Mouse (Mus musculus): ENCODE results near the gene Cd180. TPM values are rescaled to one million over a fixed set of nuclear protein-coding genes. Genes with fewer than 3 reads are reported as not detected.

Cd180 gene
- polyA plus RNA-seq, 1 experiment = 31.6 TPM

DNA sequence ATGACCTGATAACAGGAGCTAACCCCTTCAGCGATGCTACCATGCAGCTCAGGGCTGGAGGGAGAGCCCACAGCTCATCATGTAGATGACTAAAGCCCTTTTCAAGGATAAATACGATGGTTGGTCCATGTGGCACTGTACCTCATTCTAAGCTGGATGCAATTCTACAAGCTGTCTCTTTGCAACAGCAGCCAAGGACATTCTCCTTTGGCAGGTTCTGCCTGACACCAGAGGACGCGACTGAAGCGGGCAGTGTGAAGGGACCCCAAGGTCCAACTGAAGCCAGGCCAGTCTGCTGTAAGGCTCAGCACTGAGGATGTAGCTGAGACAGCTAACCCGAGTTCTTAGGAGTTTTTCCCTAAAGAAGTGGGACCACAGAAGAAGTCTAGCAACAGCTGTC lies 64.7 kb downstream of the Cd180 start:
- TF ChIP-seq POLR2A (IDR thresholded peaks at IDR 0.05; ENCODE audit: low read depth, low read length) (no peak), CTCF (IDR thresholded peaks at IDR 0.05; ENCODE audit: extremely low read depth, insufficient read depth, insufficient read length, insufficient replicate concordance) (no peak)
- no peak overlapping the region for H3K4me3 ChIP-seq (ENCODE audit: extremely low read depth, insufficient read depth, insufficient read length)
- no peak overlapping the region for H3K27ac ChIP-seq (ENCODE audit: insufficient read depth, low read length)
- H3K27me3 ChIP-seq (ENCODE audit: control insufficient read depth, insufficient read depth, low read length) = no peaks in the 10 kb centered on the region
- DNase-seq (ENCODE audit: low read depth in 1 of 2, low spot score in 2 of 2) = no peak
- H3K36me3 ChIP-seq (ENCODE audit: control insufficient read depth, insufficient read depth, low read length) = peaks cover 9% of the 10 kb centered on the region
- H3K4me1 ChIP-seq (ENCODE audit: control insufficient read depth, insufficient read depth, insufficient read length) = no peaks in the 10 kb centered on the region
- WGBS = 94% methylated on average over 6 of the region's 6 CpGs

DNA sequence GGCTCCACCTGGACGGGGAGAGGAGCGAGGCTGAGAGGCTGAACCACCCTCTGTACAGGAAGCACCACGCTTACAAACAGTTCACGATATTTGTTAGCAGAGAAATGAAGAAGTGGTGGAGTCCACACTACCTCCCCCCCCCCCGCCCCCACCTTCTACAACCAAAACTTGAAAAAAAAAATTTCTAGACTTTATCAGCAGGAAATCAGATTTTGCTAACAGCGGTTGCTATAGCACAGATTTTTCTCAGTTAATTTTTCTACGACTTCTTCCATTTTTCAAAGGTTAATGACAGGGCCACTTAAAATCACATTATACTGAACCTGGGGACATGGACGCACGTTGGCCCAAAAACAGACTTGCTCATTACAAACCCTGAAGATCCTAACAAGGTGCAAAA lies 68.1 kb downstream of the Cd180 start:
- no peak for DNase-seq (ENCODE audit: low read depth in 1 of 2, low spot score in 2 of 2)
- Histone ChIP-seq H3K4me1 (ENCODE audit: control insufficient read depth, insufficient read depth, insufficient read length) (no peaks in the 10 kb centered on the region), H3K4me3 (ENCODE audit: extremely low read depth, insufficient read depth, insufficient read length) (no peak overlapping the region), H3K27ac (ENCODE audit: insufficient read depth, low read length) (no peak overlapping the region), H3K36me3 (ENCODE audit: control insufficient read depth, insufficient read depth, low read length) (peaks cover 7% of the 10 kb centered on the region), H3K27me3 (ENCODE audit: control insufficient read depth, insufficient read depth, low read length) (no peaks in the 10 kb centered on the region)
- WGBS = 34% methylated on average over 9 of the region's 9 CpGs
- TF ChIP-seq CTCF (IDR thresholded peaks at IDR 0.05; ENCODE audit: extremely low read depth, insufficient read depth, insufficient read length, insufficient replicate concordance) (no peak), POLR2A (IDR thresholded peaks at IDR 0.05; ENCODE audit: low read depth, low read length) (no peak)

DNA sequence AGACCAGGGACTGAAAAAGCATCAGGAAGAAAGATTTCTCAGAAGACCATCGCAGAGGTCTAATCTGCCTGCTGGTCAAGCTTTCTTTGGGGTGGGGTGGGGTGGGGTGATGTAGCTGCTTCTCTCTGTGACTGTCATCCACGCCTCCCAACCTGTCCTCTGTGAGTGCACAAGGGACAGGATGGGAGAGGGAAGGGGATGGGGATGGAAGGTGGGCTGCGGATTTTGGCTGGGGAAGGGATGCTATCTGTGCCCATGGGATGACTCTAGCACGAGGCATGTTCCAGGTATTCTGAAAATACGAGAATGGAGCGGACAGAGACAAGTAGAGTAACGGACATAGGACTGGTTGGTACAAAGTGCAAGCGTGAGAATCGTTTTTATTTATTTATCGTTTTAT lies 68.8 kb downstream of the Cd180 start:
- Histone ChIP-seq H3K27me3 (ENCODE audit: control insufficient read depth, insufficient read depth, low read length) (no peaks in the 10 kb centered on the region), H3K4me3 (ENCODE audit: extremely low read depth, insufficient read depth, insufficient read length) (no peak overlapping the region), H3K4me1 (ENCODE audit: control insufficient read depth, insufficient read depth, insufficient read length) (no peaks in the 10 kb centered on the region), H3K27ac (ENCODE audit: insufficient read depth, low read length) (no peak overlapping the region), H3K36me3 (ENCODE audit: control insufficient read depth, insufficient read depth, low read length) (peaks cover 7% of the 10 kb centered on the region)
- WGBS = 95% methylated on average over 10 of the region's 10 CpGs
- DNase-seq (ENCODE audit: low read depth in 1 of 2, low spot score in 2 of 2) = no peak
- no peak for TF ChIP-seq POLR2A (IDR thresholded peaks at IDR 0.05; ENCODE audit: low read depth, low read length)
- TF ChIP-seq CTCF (IDR thresholded peaks at IDR 0.05; ENCODE audit: extremely low read depth, insufficient read depth, insufficient read length, insufficient replicate concordance) = no peak

DNA sequence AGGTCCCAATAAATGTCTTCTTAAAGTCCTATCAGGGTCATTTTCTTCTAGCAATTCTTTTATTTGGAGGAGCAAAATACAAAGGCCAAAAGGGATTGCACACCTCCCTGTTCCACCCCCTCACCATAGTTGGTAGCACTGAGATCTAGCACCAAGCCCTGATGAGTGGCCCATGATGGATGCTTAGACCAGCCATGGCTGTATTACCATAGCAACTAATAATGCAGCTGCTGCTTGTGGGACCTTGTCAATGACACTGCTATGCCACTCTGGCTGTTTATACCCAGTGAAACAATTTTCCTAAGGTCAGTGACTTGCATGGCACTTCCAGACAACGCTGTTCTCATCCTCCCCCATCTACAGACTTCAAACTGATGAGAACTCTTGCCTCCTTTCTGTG lies 70.9 kb downstream of the Cd180 start:
- Histone ChIP-seq H3K36me3 (ENCODE audit: control insufficient read depth, insufficient read depth, low read length) (peaks cover 7% of the 10 kb centered on the region), H3K27me3 (ENCODE audit: control insufficient read depth, insufficient read depth, low read length) (no peaks in the 10 kb centered on the region), H3K4me3 (ENCODE audit: extremely low read depth, insufficient read depth, insufficient read length) (no peak overlapping the region), H3K27ac (ENCODE audit: insufficient read depth, low read length) (no peak overlapping the region), H3K4me1 (ENCODE audit: control insufficient read depth, insufficient read depth, insufficient read length) (no peaks in the 10 kb centered on the region)
- 88% methylated on average over 1 of the region's 1 CpGs for WGBS
- no peak for DNase-seq (ENCODE audit: low read depth in 1 of 2, low spot score in 2 of 2)
- TF ChIP-seq CTCF (IDR thresholded peaks at IDR 0.05; ENCODE audit: extremely low read depth, insufficient read depth, insufficient read length, insufficient replicate concordance) (no peak), POLR2A (IDR thresholded peaks at IDR 0.05; ENCODE audit: low read depth, low read length) (no peak)

DNA sequence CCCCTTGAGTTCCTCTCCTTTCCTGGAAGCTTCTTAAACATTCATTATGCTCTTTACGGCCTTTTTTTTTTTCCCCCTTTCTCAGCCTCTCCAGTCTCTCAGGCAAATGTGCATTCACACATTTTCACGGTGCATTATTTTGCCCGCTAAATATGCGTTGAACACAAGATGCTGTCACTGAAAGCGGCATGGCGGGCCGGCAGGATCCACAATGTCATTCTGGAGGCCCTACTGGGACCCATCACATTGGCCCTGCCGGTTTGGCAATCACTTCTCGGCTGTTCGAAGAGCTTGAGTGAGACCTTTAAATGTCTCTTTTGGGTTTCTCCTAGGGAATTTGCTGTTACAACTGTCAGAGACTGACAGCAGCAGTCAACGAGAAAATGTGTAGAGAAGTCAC lies 71.9 kb downstream of the Cd180 start:
- 93% methylated on average over 11 of the region's 11 CpGs for WGBS
- TF ChIP-seq POLR2A (IDR thresholded peaks at IDR 0.05; ENCODE audit: low read depth, low read length) (no peak), CTCF (IDR thresholded peaks at IDR 0.05; ENCODE audit: extremely low read depth, insufficient read depth, insufficient read length, insufficient replicate concordance) (no peak)
- Histone ChIP-seq H3K4me3 (ENCODE audit: extremely low read depth, insufficient read depth, insufficient read length) (no peak overlapping the region), H3K27me3 (ENCODE audit: control insufficient read depth, insufficient read depth, low read length) (no peaks in the 10 kb centered on the region), H3K36me3 (ENCODE audit: control insufficient read depth, insufficient read depth, low read length) (peaks cover 7% of the 10 kb centered on the region), H3K27ac (ENCODE audit: insufficient read depth, low read length) (no peak overlapping the region), H3K4me1 (ENCODE audit: control insufficient read depth, insufficient read depth, insufficient read length) (no peaks in the 10 kb centered on the region)
- no peak for DNase-seq (ENCODE audit: low read depth in 1 of 2, low spot score in 2 of 2)

DNA sequence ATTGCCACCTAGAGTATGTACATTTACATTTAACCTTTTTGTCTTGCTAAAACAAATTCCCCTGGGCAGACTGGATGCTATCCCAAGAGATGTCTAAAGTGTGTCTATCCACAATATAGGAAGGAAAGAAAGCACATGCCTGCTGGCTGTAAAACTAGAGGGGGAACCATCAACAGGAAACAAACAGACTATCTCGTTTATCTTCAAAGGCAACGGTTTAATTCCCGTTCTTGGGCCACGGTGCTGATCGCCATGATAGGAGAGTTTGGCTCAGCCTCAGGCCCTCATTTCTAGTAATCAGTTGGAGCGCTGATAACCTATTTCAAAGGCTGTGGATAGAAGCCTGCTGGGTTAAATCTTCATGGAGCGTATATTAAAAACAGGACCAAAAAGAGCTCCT lies 73.8 kb downstream of the Cd180 start:
- WGBS = 77% methylated on average over 7 of the region's 7 CpGs
- Histone ChIP-seq H3K27me3 (ENCODE audit: control insufficient read depth, insufficient read depth, low read length) (no peaks in the 10 kb centered on the region), H3K4me1 (ENCODE audit: control insufficient read depth, insufficient read depth, insufficient read length) (no peaks in the 10 kb centered on the region), H3K27ac (ENCODE audit: insufficient read depth, low read length) (no peak overlapping the region), H3K36me3 (ENCODE audit: control insufficient read depth, insufficient read depth, low read length) (peaks cover 8% of the 10 kb centered on the region), H3K4me3 (ENCODE audit: extremely low read depth, insufficient read depth, insufficient read length) (no peak overlapping the region)
- TF ChIP-seq POLR2A (IDR thresholded peaks at IDR 0.05; ENCODE audit: low read depth, low read length) (no peak), CTCF (IDR thresholded peaks at IDR 0.05; ENCODE audit: extremely low read depth, insufficient read depth, insufficient read length, insufficient replicate concordance) (no peak)
- no peak for DNase-seq (ENCODE audit: low read depth in 1 of 2, low spot score in 2 of 2)

DNA sequence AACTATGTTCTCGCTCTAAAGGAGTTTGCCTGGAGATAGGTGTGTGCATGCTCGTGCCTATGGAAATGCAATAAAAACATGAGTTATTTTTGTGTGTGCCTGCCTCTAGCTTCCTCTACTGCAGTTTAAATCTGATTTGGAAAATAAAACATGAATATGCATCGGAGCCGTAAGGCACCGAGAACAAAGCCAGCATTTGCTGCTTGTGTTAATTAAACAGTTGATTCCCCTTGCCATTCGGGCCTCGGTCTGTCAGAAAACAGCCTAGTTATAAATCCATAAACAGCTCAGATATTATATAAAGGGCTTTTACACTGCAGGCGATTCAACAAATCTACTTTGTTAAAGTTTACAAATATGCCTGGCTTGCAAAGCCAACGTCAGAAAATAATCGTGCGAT lies 75.2 kb downstream of the Cd180 start:
- Histone ChIP-seq H3K36me3 (ENCODE audit: control insufficient read depth, insufficient read depth, low read length) (peaks cover 9% of the 10 kb centered on the region), H3K4me3 (ENCODE audit: extremely low read depth, insufficient read depth, insufficient read length) (no peak overlapping the region), H3K27me3 (ENCODE audit: control insufficient read depth, insufficient read depth, low read length) (no peaks in the 10 kb centered on the region), H3K4me1 (ENCODE audit: control insufficient read depth, insufficient read depth, insufficient read length) (no peaks in the 10 kb centered on the region), H3K27ac (ENCODE audit: insufficient read depth, low read length) (no peak overlapping the region)
- DNase-seq (ENCODE audit: low read depth in 1 of 2, low spot score in 2 of 2) = no peak
- 97% methylated on average over 11 of the region's 11 CpGs for WGBS
- TF ChIP-seq POLR2A (IDR thresholded peaks at IDR 0.05; ENCODE audit: low read depth, low read length) (no peak), CTCF (IDR thresholded peaks at IDR 0.05; ENCODE audit: extremely low read depth, insufficient read depth, insufficient read length, insufficient replicate concordance) (no peak)

Data from spleen, adult 2 months (tissue).